Mouse (Mus musculus) hindbrain, embryonic 10.5 days (tissue): ENCODE results near the gene Nfat5. TPM values are rescaled to one million over a fixed set of nuclear protein-coding genes. Genes with fewer than 3 reads are reported as not detected.

Source experiments
- DNase-seq: peaks from one replicate; pipeline ENCODE4 v3.0.0-alpha.2; 2017; ENCODE audit warnings: low spot score
- H3K27ac ChIP-seq: fragments of 300-500 bp; sonication (generic); 2 replicates; pipeline ENCODE4 v1.5.1; 2016; ENCODE audit warnings: mild to moderate bottlenecking, moderate library complexity
- H3K27me3 ChIP-seq: fragments of 300-500 bp; sonication (generic); 2 replicates; pipeline ENCODE4 v1.6.1; 2016; ENCODE audit warnings: mild to moderate bottlenecking; ENCODE audit not compliant: poor library complexity, insufficient read depth, severe bottlenecking
- H3K36me3 ChIP-seq: fragments of 300-500 bp; sonication (generic); 2 replicates; pipeline ENCODE4 v1.6.1; 2016; ENCODE audit warnings: mild to moderate bottlenecking, moderate library complexity
- H3K4me1 ChIP-seq: fragments of 300-500 bp; sonication (generic); replicated peaks from 2 replicates; pipeline ENCODE4 v1.6.1; 2016; ENCODE audit warnings: mild to moderate bottlenecking
- H3K4me3 ChIP-seq: fragments of 300-500 bp; sonication (generic); 2 replicates; pipeline ENCODE4 v1.5.1; 2016; ENCODE audit warnings: mild to moderate bottlenecking, moderate library complexity
- H3K9me3 ChIP-seq: fragments of 300-500 bp; sonication (generic); 2 replicates; pipeline ENCODE4 v1.6.1; 2016; ENCODE audit warnings: mild to moderate bottlenecking, moderate library complexity
- WGBS: fragments of 180-500 bp; shearing (Covaris S2); methylation state at CpG from one replicate; pipeline ENCODE4 v1.1.7; 2016; 5-methylcytosine and 5-hydroxymethylcytosine counted together
- polyA plus RNA-seq: library from polyadenylated mRNA; unstranded; fragments of >200 nt; fragmentation: Nextera tagmentation; extraction: Ambion mirVana; gene quantifications from 2 replicates; pipeline ENCODE4 v1.2.1, GENCODE M21; 2016

Gene Nfat5
- 8.7 and 9.9 TPM in 2 replicates for polyA plus RNA-seq

DNA sequence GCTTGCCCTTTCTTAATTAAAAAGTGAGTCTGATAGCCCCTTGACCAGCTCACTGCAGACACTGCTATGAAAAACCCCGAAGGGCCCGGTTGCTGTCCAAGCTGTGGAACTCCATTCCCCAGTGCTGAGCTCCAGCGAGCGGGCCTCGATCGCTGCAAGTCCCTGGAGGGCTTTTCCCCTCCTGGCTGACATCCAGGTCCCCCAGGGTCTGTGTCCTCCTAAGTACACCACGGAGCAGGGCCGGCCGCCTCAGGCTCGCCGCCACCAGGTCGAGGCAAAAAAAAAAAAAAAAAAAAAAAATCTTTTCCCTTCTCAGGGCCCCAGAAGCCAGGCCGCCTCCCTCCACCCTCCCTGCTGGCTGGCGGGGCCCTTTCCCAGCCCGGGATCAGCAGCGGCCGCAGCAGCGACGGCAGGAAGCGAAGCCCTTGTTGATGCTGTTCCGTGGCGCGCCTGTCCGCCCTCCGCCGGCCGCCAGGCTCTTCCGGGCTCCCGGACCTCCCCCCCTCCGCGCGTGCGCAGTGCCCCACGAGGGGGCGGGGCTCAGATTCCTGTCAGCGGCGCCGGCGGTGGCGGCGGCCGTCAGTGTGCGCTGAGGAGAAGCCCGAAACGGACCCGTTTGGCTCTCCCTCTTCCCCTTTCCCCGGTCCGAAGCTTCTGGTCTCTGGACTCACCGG lies at the start of gene Nfat5:
Gene Nfat5 (plus strand): TSS at position 543 of the 674 bp plus-strand sequence.
- WGBS = under 1% methylated on average over 48 of the region's 49 CpGs
- peak; percentile 97 for DNase-seq
- H3K27ac ChIP-seq = peak within 1 kb of the TSS; percentile 98

GRCm38 (mm10) chr8:107244218-107244617 lies 49.1 kb upstream of the Nfat5 start:
- H3K27ac ChIP-seq = no peak overlapping the region
- 80% methylated on average over 8 of the region's 8 CpGs for WGBS
- no peaks in the 10 kb centered on the region for H3K27me3 ChIP-seq
- no peaks in the 10 kb centered on the region for H3K36me3 ChIP-seq
- no peak overlapping the region for H3K4me3 ChIP-seq
- DNase-seq = no peak
- no peaks in the 10 kb centered on the region for H3K9me3 ChIP-seq
- H3K4me1 ChIP-seq = no peaks in the 10 kb centered on the region

More for the DNA sequence above, at the start of gene Nfat5:
- Histone ChIP-seq H3K9me3 (no peaks in the 10 kb centered on the region), H3K4me1 (peaks cover 22% of the 10 kb centered on the region), H3K4me3 (peak within 1 kb of the TSS; percentile 98), H3K36me3 (no peaks in the 10 kb centered on the region), H3K27me3 (no peaks in the 10 kb centered on the region)

DNA sequence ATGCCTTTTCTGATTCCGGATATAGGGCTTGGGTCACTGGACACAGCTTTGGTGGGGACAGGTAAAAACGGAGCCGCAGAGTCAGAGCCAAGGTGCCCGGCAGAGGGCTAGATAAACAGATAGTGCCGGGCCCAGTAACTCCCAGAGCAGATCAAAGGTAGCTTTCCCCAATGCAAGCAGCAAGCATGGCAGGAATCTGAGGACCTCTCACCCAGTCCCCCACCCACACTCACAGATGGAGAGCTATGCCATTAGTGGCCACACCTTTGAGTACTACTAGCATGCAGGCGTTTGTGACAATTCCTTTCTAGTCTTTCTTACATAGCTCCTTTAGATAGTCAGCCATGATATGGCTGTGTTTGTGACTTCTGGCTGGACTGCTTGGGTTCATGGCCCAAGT lies 44.8 kb upstream of the Nfat5 start:
- WGBS = 77% methylated on average over 6 of the region's 6 CpGs
- H3K27me3 ChIP-seq = no peaks in the 10 kb centered on the region
- no peaks in the 10 kb centered on the region for H3K4me1 ChIP-seq
- no peak overlapping the region for H3K27ac ChIP-seq
- DNase-seq = no peak
- H3K9me3 ChIP-seq = no peaks in the 10 kb centered on the region
- no peaks in the 10 kb centered on the region for H3K36me3 ChIP-seq
- no peak overlapping the region for H3K4me3 ChIP-seq

- Histone ChIP-seq H3K27ac (no peak overlapping the region), H3K9me3 (no peaks in the 10 kb centered on the region), H3K27me3 (no peaks in the 10 kb centered on the region), H3K4me1 (no peaks in the 10 kb centered on the region), H3K4me3 (no peak overlapping the region), H3K36me3 (no peaks in the 10 kb centered on the region)
- DNase-seq = no peak
- 87% methylated on average over 5 of the region's 5 CpGs for WGBS
Measured at GRCm38 (mm10) chr8:107251481-107252104, 41.7 kb upstream of the Nfat5 start.

- no peak overlapping the region for H3K4me3 ChIP-seq
- H3K9me3 ChIP-seq = no peaks in the 10 kb centered on the region
- no peak for DNase-seq
- no peaks in the 10 kb centered on the region for H3K36me3 ChIP-seq
- no peaks in the 10 kb centered on the region for H3K27me3 ChIP-seq
- H3K4me1 ChIP-seq = no peaks in the 10 kb centered on the region
- H3K27ac ChIP-seq = no peak overlapping the region
- WGBS = 76% methylated on average over 6 of the region's 6 CpGs
Measured at GRCm38 (mm10) chr8:107253121-107253520, 40.1 kb upstream of the Nfat5 start.

- Histone ChIP-seq H3K9me3 (no peaks in the 10 kb centered on the region), H3K27me3 (no peaks in the 10 kb centered on the region), H3K36me3 (no peaks in the 10 kb centered on the region), H3K4me3 (no peak overlapping the region), H3K4me1 (no peaks in the 10 kb centered on the region), H3K27ac (no peak overlapping the region)
- no peak for DNase-seq
- WGBS = 67% methylated on average over 3 of the region's 3 CpGs
Measured at GRCm38 (mm10) chr8:107254403-107254802, 38.9 kb upstream of the Nfat5 start.

GRCm38 (mm10) chr8:107254951-107255457 lies 38.3 kb upstream of the Nfat5 start:
- Histone ChIP-seq H3K4me1 (no peaks in the 10 kb centered on the region), H3K27me3 (no peaks in the 10 kb centered on the region), H3K36me3 (no peaks in the 10 kb centered on the region), H3K9me3 (no peaks in the 10 kb centered on the region), H3K27ac (no peak overlapping the region), H3K4me3 (no peak overlapping the region)
- DNase-seq = no peak
- WGBS = 81% methylated on average over 11 of the region's 11 CpGs

DNA sequence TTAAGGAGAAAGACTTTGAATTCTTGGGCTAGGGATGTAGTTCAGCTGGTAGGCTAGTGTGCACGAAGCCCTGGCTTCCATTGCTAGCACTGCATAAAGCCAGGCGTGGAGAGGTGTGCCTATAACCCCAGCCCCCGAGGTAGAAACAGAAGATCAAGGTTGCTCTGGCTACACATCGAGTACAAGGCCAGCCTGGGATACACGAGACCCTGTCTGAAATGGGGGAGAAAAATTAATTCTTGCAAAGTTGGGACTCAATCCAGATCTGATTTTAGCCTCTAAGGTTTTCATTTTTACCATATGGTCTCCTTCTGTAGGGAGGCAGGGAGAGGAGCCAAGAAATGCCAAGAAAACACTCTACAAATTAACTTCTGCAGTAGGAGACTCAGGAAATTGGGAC lies 36.0 kb upstream of the Nfat5 start:
- no peak for DNase-seq
- Histone ChIP-seq H3K27me3 (no peaks in the 10 kb centered on the region), H3K9me3 (no peaks in the 10 kb centered on the region), H3K4me1 (no peaks in the 10 kb centered on the region), H3K36me3 (no peaks in the 10 kb centered on the region), H3K4me3 (no peak overlapping the region), H3K27ac (no peak overlapping the region)
- 83% methylated on average over 5 of the region's 5 CpGs for WGBS

- H3K9me3 ChIP-seq = no peaks in the 10 kb centered on the region
- no peaks in the 10 kb centered on the region for H3K36me3 ChIP-seq
- H3K27me3 ChIP-seq = no peaks in the 10 kb centered on the region
- DNase-seq = no peak
- 94% methylated on average over 6 of the region's 6 CpGs for WGBS
- H3K27ac ChIP-seq = no peak overlapping the region
- H3K4me1 ChIP-seq = no peaks in the 10 kb centered on the region
- no peak overlapping the region for H3K4me3 ChIP-seq
Measured at GRCm38 (mm10) chr8:107260120-107260519, 33.1 kb upstream of the Nfat5 start.

DNA sequence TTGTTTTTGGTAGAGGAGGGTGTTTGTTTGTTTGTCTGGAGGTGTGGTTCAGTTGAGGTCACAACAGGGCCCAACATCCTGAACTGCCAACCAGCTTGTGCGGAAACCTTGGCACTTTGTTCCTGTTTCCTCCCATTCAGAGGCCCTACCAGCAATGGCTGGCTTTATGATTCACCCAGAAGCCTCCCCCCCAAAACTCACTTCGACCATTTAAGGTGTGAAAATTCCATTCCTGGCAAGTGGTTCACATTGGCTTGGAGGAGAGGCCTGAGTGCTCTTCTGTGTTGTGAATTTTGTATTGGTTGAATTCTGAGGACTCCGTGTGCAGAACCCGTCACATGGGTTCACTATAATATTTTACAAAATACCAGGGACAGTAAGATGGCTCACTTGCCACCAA lies 32.1 kb upstream of the Nfat5 start:
- H3K27me3 ChIP-seq = no peaks in the 10 kb centered on the region
- no peak for DNase-seq
- H3K4me3 ChIP-seq = no peak overlapping the region
- no peak overlapping the region for H3K27ac ChIP-seq
- 89% methylated on average over 4 of the region's 4 CpGs for WGBS
- no peaks in the 10 kb centered on the region for H3K36me3 ChIP-seq
- no peaks in the 10 kb centered on the region for H3K9me3 ChIP-seq
- H3K4me1 ChIP-seq = peaks cover 10% of the 10 kb centered on the region

GRCm38 (mm10) chr8:107262046-107262705 lies 31.1 kb upstream of the Nfat5 start:
- Histone ChIP-seq H3K36me3 (no peaks in the 10 kb centered on the region), H3K27ac (no peak overlapping the region), H3K9me3 (no peaks in the 10 kb centered on the region), H3K27me3 (no peaks in the 10 kb centered on the region), H3K4me3 (no peak overlapping the region), H3K4me1 (peaks cover 10% of the 10 kb centered on the region)
- DNase-seq = no peak
- 72% methylated on average over 8 of the region's 8 CpGs for WGBS

GRCm38 (mm10) chr8:107265811-107266210 lies 27.5 kb upstream of the Nfat5 start:
- Histone ChIP-seq H3K4me1 (peaks cover 10% of the 10 kb centered on the region), H3K9me3 (no peaks in the 10 kb centered on the region), H3K36me3 (no peaks in the 10 kb centered on the region), H3K4me3 (no peak overlapping the region), H3K27ac (no peak overlapping the region), H3K27me3 (no peaks in the 10 kb centered on the region)
- peak; percentile 38 for DNase-seq
- WGBS = 75% methylated on average over 10 of the region's 10 CpGs

- no peak for DNase-seq
- Histone ChIP-seq H3K27ac (no peak overlapping the region), H3K9me3 (no peaks in the 10 kb centered on the region), H3K4me3 (no peak overlapping the region), H3K4me1 (peaks cover 10% of the 10 kb centered on the region), H3K27me3 (no peaks in the 10 kb centered on the region), H3K36me3 (no peaks in the 10 kb centered on the region)
- WGBS = 78% methylated on average over 9 of the region's 9 CpGs
Measured at GRCm38 (mm10) chr8:107268501-107268900, 24.8 kb upstream of the Nfat5 start.
